Mouse (Mus musculus): ENCODE results near the gene Hinfp.

GRCm38 (mm10) chr9:44288076-44288958 is 17.2 kb downstream of the Hinfp start, which contains the start of gene Abcg4:
- TF ChIP-seq CTCF (IDR thresholded peaks at IDR 0.05; ENCODE audit: borderline replicate concordance, insufficient read depth, low read length) (no peak), POLR2A (IDR thresholded peaks at IDR 0.05; ENCODE audit: low read depth, low read length) (no peak)
